ENCODE assay signal across 12 mouse cellular contexts in the genomic region with DNA sequence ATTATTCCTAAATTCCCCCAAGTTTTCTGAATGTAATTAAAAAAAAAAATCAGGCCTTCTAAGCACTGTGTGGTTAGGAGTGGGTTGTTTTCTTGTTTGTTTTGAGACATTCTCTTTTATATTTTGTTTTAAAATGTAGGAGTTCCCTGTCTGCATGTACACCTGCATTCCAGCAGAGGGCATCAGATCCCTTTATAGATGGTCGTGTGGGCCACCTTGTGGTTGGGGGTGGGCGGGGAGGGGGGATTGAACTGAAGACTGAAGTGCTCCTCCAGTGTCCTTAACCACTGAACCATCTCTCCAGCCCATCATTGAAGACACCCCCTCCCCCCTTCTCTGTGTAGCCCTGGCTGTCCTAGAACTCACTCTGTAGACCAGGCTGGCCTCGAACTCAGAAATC. TPM values are rescaled to one million over a fixed set of nuclear protein-coding genes. Genes with fewer than 3 reads are reported as not detected.
DNase-seq lines count a peak whose midpoint lies in the region; ATAC-seq and TF ChIP-seq lines count a peak whose summit lies in the region.
"Had no signal": no experiment of that assay in that cellular context is flagged by ENCODE, and none has a peak within 500 bp of the region (broad histone marks: within the 10 kb centered on the region; RNA-seq: fewer than 3 reads in every experiment).

No protein-coding gene starts in this region.

- no peak for TF ChIP-seq POLR2A in cerebellum, adult 2 months (IDR thresholded peaks at IDR 0.05; ENCODE audit: borderline replicate concordance, insufficient read depth, low read length)

- no peaks in the 10 kb centered on the region for H3K4me1 ChIP-seq in cerebellum, adult 2 months (ENCODE audit: control insufficient read depth, insufficient read depth, low read length)
- no peaks in the 10 kb centered on the region for H3K4me1 ChIP-seq in kidney, postnatal 0 days (replicated peaks; ENCODE audit: insufficient read depth, low read length)
- H3K4me1 ChIP-seq in stomach, postnatal 0 days (replicated peaks; ENCODE audit: control insufficient read depth, insufficient read depth) = no peaks in the 10 kb centered on the region

- H3K27ac ChIP-seq in cerebellum, adult 2 months (ENCODE audit: insufficient read depth, low read length) = no peak overlapping the region
- no peak overlapping the region for H3K27ac ChIP-seq in kidney, postnatal 0 days
- H3K27ac ChIP-seq in stomach, postnatal 0 days (replicated peaks) = no peak overlapping the region

- WGBS in cerebellum, adult 2 months = 45% methylated on average over 3 of the region's 3 CpGs
- 52% methylated on average over 3 of the region's 3 CpGs for WGBS in kidney, postnatal 0 days
- WGBS in stomach, postnatal 0 days = 55% methylated on average over 3 of the region's 3 CpGs

- H3K4me2 ChIP-seq in kidney, postnatal 0 days (ENCODE audit: low read length) = no peak overlapping the region
- H3K4me2 ChIP-seq in stomach, postnatal 0 days (replicated peaks; ENCODE audit: low read depth) = no peak overlapping the region

- peak; percentile 35; the same call in 1 of the 2 replicates for TF ChIP-seq CTCF in cerebellum, adult 2 months (IDR thresholded peaks at IDR 0.05; ENCODE audit: borderline replicate concordance, insufficient read depth, low read depth, low read length)
- TF ChIP-seq CTCF in kidney, postnatal 0 days (IDR thresholded peaks at IDR 0.05; ENCODE audit: low read depth) = peak; percentile 59
- peak; percentile 62 for TF ChIP-seq CTCF in stomach, postnatal 0 days (IDR thresholded peaks at IDR 0.05; ENCODE audit: low read depth)

- TF ChIP-seq EP300 in stomach, postnatal 0 days (optimal IDR thresholded peaks at IDR 0.05) = no peak

- H3K36me3 ChIP-seq in kidney, postnatal 0 days (ENCODE audit: insufficient read depth, low read length) = peaks cover 27% of the 10 kb centered on the region
- peaks cover 15% of the 10 kb centered on the region; the same call in 1 of the 2 replicates for H3K36me3 ChIP-seq in stomach, postnatal 0 days (ENCODE audit: control insufficient read depth, insufficient read depth, low read length)

- no peak for DNase-seq in cerebellum, adult 2 months
- no peak for DNase-seq in cerebellum, adult 11-12 months
- DNase-seq in kidney, postnatal 0 days (ENCODE audit: low spot score) = peak; percentile 43
- DNase-seq in kidney, adult 11 months = no peak
- peak; percentile 49 for DNase-seq in thymus, postnatal 0 days (ENCODE audit: low spot score)
- DNase-seq in thymus, postnatal 4 days = no peak
- DNase-seq in stomach, postnatal 0 days (ENCODE audit: low spot score) = no peak
- no peak for DNase-seq in frontal cortex, postnatal 36 days (ENCODE audit: low spot score in 2 of 2)
- DNase-seq: cerebellum, postnatal 14 days; heart, adult 18-20 months; heart, postnatal 4 days; thymus, postnatal 36 days had no signal

- H3K27me3 ChIP-seq in cerebellum, adult 2 months (ENCODE audit: control insufficient read depth, insufficient read depth, low read length) = no peaks in the 10 kb centered on the region
- no peaks in the 10 kb centered on the region for H3K27me3 ChIP-seq in kidney, postnatal 0 days (ENCODE audit: insufficient read depth, low read length)
- H3K27me3 ChIP-seq in stomach, postnatal 0 days (ENCODE audit: control insufficient read depth, insufficient read depth, low read length) = no peaks in the 10 kb centered on the region

- ATAC-seq in kidney, postnatal 0 days (replicated peaks; ENCODE audit: low FRiP score, low read depth) = no peak
- no peak for ATAC-seq in stomach, postnatal 0 days (ENCODE audit: low FRiP score, low TSS enrichment)

- H3K4me3 ChIP-seq in cerebellum, adult 2 months (replicated peaks; ENCODE audit: insufficient read depth, low read depth, low read length) = no peak overlapping the region
- H3K4me3 ChIP-seq in kidney, postnatal 0 days (replicated peaks; ENCODE audit: low read depth, low read length) = no peak overlapping the region
- H3K4me3 ChIP-seq in stomach, postnatal 0 days (ENCODE audit: low read depth, low read length) = no peak overlapping the region

- no peak overlapping the region for H3K9ac ChIP-seq in kidney, postnatal 0 days (ENCODE audit: low read depth, low read length)
- no peak overlapping the region for H3K9ac ChIP-seq in stomach, postnatal 0 days (ENCODE audit: low read length)

- no peaks in the 10 kb centered on the region for H3K9me3 ChIP-seq in kidney, postnatal 0 days (replicated peaks; ENCODE audit: low read length)
- H3K9me3 ChIP-seq in stomach, postnatal 0 days (ENCODE audit: control insufficient read depth, low read length) = no peaks in the 10 kb centered on the region

RNA-seq across cellular contexts. Expression of gene Zfp574, which starts 14.3 kb away (rescaled TPM):
- 44.3 and 45.7 TPM in 2 replicates for polyA plus RNA-seq in cerebellum, adult 2 months (2012; rRNA removed)
- 23.5 and 24.9 TPM in 2 replicates for polyA plus RNA-seq in kidney, postnatal 0 days (2015; fragmentation: Nextera tagmentation; extraction: Ambion mirVana)
- 18.1 and 20.8 TPM in 2 replicates for polyA plus RNA-seq in thymus, postnatal 0 days (2015; fragmentation: Nextera tagmentation; extraction: Ambion mirVana)
- polyA plus RNA-seq in stomach, postnatal 0 days (2015; fragmentation: Nextera tagmentation; extraction: Ambion mirVana) = 12.1 and 12.9 TPM in 2 replicates

RNA-seq across cellular contexts. Expression of gene Grik5, which starts 14.5 kb away (rescaled TPM):
- 74.6 and 77.4 TPM in 2 replicates for polyA plus RNA-seq in cerebellum, adult 2 months (2012; rRNA removed)
- polyA plus RNA-seq in kidney, postnatal 0 days (2015; fragmentation: Nextera tagmentation; extraction: Ambion mirVana) = 3.4 and 3.5 TPM in 2 replicates
- 0.80 and 1.2 TPM in 2 replicates for polyA plus RNA-seq in thymus, postnatal 0 days (2015; fragmentation: Nextera tagmentation; extraction: Ambion mirVana)
- polyA plus RNA-seq in stomach, postnatal 0 days (2015; fragmentation: Nextera tagmentation; extraction: Ambion mirVana) = 1.7 and 2.2 TPM in 2 replicates

Comparison
In these comparisons a context has a peak if more than half of its experiments do, and no peak if none do; other contexts are left out.
1. DNase-seq: peak in kidney, postnatal 0 days (single experiment) and thymus, postnatal 0 days (single experiment); none in cerebellum, adult 2 months (0 of 2), cerebellum, adult 11-12 months (single experiment), kidney, adult 11 months (single experiment), thymus, postnatal 4 days (single experiment), stomach, postnatal 0 days (single experiment) and frontal cortex, postnatal 36 days (0 of 2).
2. RNA of gene Grik5, which starts 14.5 kb away (polyA plus RNA-seq): 74.6 to 77.4 TPM in cerebellum, adult 2 months; 3.4 to 3.5 TPM in kidney, postnatal 0 days, 1.7 to 2.2 TPM in stomach, postnatal 0 days and 0.80 to 1.2 TPM in thymus, postnatal 0 days; every median in the first group is over 10 times any median in the second.
3. Peak in every context shown above with its lines, with median percentiles within 50 percentile points of each other: CTCF ChIP-seq.